Mouse (Mus musculus): ENCODE results near the gene Dhrs13. TPM values are rescaled to one million over a fixed set of nuclear protein-coding genes. Genes with fewer than 3 reads are reported as not detected.

Dhrs13 gene
- polyA plus RNA-seq (2015; fragmentation: Nextera tagmentation; extraction: Ambion mirVana) = 50.5 and 53.3 TPM in 2 replicates

- H3K9me3 ChIP-seq (replicated peaks; ENCODE audit: control insufficient read depth, low read length, poor library complexity, severe bottlenecking) = no peaks in the 10 kb centered on the region
- no peaks in the 10 kb centered on the region for H3K27me3 ChIP-seq (ENCODE audit: control insufficient read depth, insufficient read depth, low read depth, low read length)
- under 1% methylated on average over 90 of the region's 96 CpGs for WGBS
- H3K9ac ChIP-seq (ENCODE audit: low read depth, low read length) = peak within 1 kb of the TSS; percentile 93
- ATAC-seq = peak; percentile 90
- peak within 1 kb of the TSS; percentile 61 for H3K4me3 ChIP-seq (ENCODE audit: low read depth, low read length)
- H3K27ac ChIP-seq (ENCODE audit: low read length) = peak within 1 kb of the TSS; percentile 96
- peak within 1 kb of the TSS; percentile 74 for H3K4me2 ChIP-seq (ENCODE audit: low read length)
- peaks cover 22% of the 10 kb centered on the region for H3K4me1 ChIP-seq (ENCODE audit: control insufficient read depth, insufficient read depth, low read length)
- H3K36me3 ChIP-seq (ENCODE audit: control insufficient read depth, insufficient read depth, low read length) = peaks cover 25% of the 10 kb centered on the region
Observed at GRCm38 (mm10) chr11:78031947-78032808, at the start of gene Dhrs13. Gene Dhrs13, plus strand, starts transcription at chr11:78032280.

GRCm38 (mm10) chr11:77982441-77982905, 49.6 kb upstream of the Dhrs13 start, which contains the start of gene Phf12:
Gene Phf12, plus strand, starts transcription at chr11:77982754.
- under 1% methylated on average over 62 of the region's 62 CpGs for WGBS
- Histone ChIP-seq H3K27me3 (ENCODE audit: control insufficient read depth, insufficient read depth, low read depth, low read length) (no peaks in the 10 kb centered on the region), H3K27ac (ENCODE audit: low read length) (peak within 1 kb of the TSS; percentile 99), H3K4me3 (ENCODE audit: low read depth, low read length) (peak within 1 kb of the TSS; percentile 97), H3K4me2 (ENCODE audit: low read length) (peak within 1 kb of the TSS; percentile 80), H3K36me3 (ENCODE audit: control insufficient read depth, insufficient read depth, low read length) (peaks cover 4% of the 10 kb centered on the region; the same call in 1 of the 2 replicates), H3K9me3 (replicated peaks; ENCODE audit: control insufficient read depth, low read length, poor library complexity, severe bottlenecking) (no peaks in the 10 kb centered on the region), H3K9ac (ENCODE audit: low read depth, low read length) (peak within 1 kb of the TSS; percentile 92), H3K4me1 (ENCODE audit: control insufficient read depth, insufficient read depth, low read length) (peaks cover 17% of the 10 kb centered on the region)
- peak; percentile 91 for ATAC-seq

DNA sequence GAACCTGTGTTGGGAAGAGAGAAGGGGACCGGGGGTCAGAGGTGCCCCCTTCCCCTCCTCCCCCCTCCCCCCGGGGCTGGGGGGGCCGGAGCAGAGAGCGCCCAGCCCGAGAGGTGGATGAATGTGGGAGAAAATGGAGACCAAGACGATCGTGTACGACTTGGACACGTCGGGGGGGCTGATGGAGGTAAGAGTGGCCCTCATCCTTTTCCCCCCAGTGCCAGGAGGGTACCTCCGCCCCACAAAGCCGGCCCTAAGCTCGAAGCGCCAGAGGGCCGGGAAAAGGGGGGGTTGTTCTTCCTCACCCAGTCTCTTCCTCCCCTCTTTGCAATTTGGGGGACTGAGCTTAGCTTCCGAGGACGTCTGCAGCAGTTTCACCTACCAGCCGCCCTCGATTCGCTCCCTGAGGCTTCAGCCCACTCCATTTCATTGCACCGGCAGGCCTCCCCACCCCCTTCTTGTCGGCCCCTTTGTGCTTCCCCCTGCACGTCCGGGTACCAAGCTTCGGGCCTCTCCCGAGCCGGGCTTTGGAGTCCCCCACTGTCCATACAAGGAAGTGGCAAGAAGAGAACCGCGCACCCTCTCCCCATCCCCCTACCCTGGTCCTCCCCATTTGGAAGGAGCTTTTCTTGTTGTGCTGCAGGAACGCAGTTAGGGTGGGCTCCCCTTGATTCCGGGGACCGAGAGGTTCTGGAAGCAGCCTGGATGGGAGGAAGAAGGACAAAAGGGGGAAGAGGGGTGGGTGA, 48.7 kb upstream of the Dhrs13 start:
- H3K4me2 ChIP-seq (ENCODE audit: low read length) = peak overlapping the region; percentile 80
- H3K27ac ChIP-seq (ENCODE audit: low read length) = peak overlapping the region; percentile 99
- no peaks in the 10 kb centered on the region; the same call in 1 of the 2 replicates for H3K36me3 ChIP-seq (ENCODE audit: control insufficient read depth, insufficient read depth, low read length)
- peaks cover 17% of the 10 kb centered on the region for H3K4me1 ChIP-seq (ENCODE audit: control insufficient read depth, insufficient read depth, low read length)
- H3K4me3 ChIP-seq (ENCODE audit: low read depth, low read length) = peak overlapping the region; percentile 97
- ATAC-seq = no peak
- H3K9ac ChIP-seq (ENCODE audit: low read depth, low read length) = peak overlapping the region; percentile 92
- no peaks in the 10 kb centered on the region for H3K9me3 ChIP-seq (replicated peaks; ENCODE audit: control insufficient read depth, low read length, poor library complexity, severe bottlenecking)
- under 1% methylated on average over 25 of the region's 32 CpGs for WGBS
- H3K27me3 ChIP-seq (ENCODE audit: control insufficient read depth, insufficient read depth, low read depth, low read length) = no peaks in the 10 kb centered on the region

- ATAC-seq = no peak
- H3K4me1 ChIP-seq (ENCODE audit: control insufficient read depth, insufficient read depth, low read length) = peaks cover 17% of the 10 kb centered on the region
- H3K4me2 ChIP-seq (ENCODE audit: low read length) = peak overlapping the region; percentile 80
- peak overlapping the region; percentile 99 for H3K27ac ChIP-seq (ENCODE audit: low read length)
- H3K9ac ChIP-seq (ENCODE audit: low read depth, low read length) = peak overlapping the region; percentile 92
- H3K4me3 ChIP-seq (ENCODE audit: low read depth, low read length) = peak overlapping the region; percentile 97
- no peaks in the 10 kb centered on the region for H3K9me3 ChIP-seq (replicated peaks; ENCODE audit: control insufficient read depth, low read length, poor library complexity, severe bottlenecking)
- no peaks in the 10 kb centered on the region; the same call in 1 of the 2 replicates for H3K36me3 ChIP-seq (ENCODE audit: control insufficient read depth, insufficient read depth, low read length)
- H3K27me3 ChIP-seq (ENCODE audit: control insufficient read depth, insufficient read depth, low read depth, low read length) = no peaks in the 10 kb centered on the region
- under 1% methylated on average over 47 of the region's 63 CpGs for WGBS
Observed at GRCm38 (mm10) chr11:77983937-77984835, 47.9 kb upstream of the Dhrs13 start.

DNA sequence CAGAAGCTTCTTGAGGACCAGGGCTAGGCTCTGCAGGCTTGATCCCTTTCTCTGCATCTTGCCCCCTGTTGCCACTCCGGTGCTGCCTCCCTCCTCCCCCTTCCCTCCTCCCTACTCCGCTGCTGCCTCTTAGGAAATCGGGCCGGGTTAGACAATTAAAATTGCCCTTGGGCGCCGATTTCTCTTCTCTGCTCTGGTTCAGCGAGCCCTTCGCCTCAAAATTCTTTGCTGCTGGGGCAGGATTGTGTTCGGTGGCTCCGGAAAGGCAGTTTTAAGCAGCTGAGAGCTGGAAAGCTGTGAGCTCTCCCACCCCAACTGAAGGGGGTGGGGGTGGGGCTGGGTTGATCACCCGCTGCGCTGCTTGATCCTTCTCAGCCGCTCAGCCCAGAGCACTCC, 47.2 kb upstream of the Dhrs13 start:
- Histone ChIP-seq H3K4me2 (ENCODE audit: low read length) (peak overlapping the region; percentile 80), H3K4me1 (ENCODE audit: control insufficient read depth, insufficient read depth, low read length) (peaks cover 17% of the 10 kb centered on the region), H3K27me3 (ENCODE audit: control insufficient read depth, insufficient read depth, low read depth, low read length) (no peaks in the 10 kb centered on the region), H3K36me3 (ENCODE audit: control insufficient read depth, insufficient read depth, low read length) (no peaks in the 10 kb centered on the region; the same call in 1 of the 2 replicates), H3K9ac (ENCODE audit: low read depth, low read length) (peak overlapping the region; percentile 92), H3K27ac (ENCODE audit: low read length) (peak overlapping the region; percentile 99), H3K9me3 (replicated peaks; ENCODE audit: control insufficient read depth, low read length, poor library complexity, severe bottlenecking) (no peaks in the 10 kb centered on the region), H3K4me3 (ENCODE audit: low read depth, low read length) (peak overlapping the region; percentile 97)
- no peak for ATAC-seq
- under 1% methylated on average over 13 of the region's 13 CpGs for WGBS

- WGBS = 83% methylated on average over 3 of the region's 3 CpGs
- no peak for ATAC-seq
- no peaks in the 10 kb centered on the region for H3K27me3 ChIP-seq (ENCODE audit: control insufficient read depth, insufficient read depth, low read depth, low read length)
Observed at GRCm38 (mm10) chr11:77985541-77986065, 46.5 kb upstream of the Dhrs13 start.

GRCm38 (mm10) chr11:77989071-77989690, 42.9 kb upstream of the Dhrs13 start:
- no peak overlapping the region for H3K4me3 ChIP-seq (ENCODE audit: low read depth, low read length)
- ATAC-seq = no peak

More at GRCm38 (mm10) chr11:77985541-77986065, 46.5 kb upstream of the Dhrs13 start:
- no peaks in the 10 kb centered on the region for H3K9me3 ChIP-seq (replicated peaks; ENCODE audit: control insufficient read depth, low read length, poor library complexity, severe bottlenecking)
- peak overlapping the region; percentile 80 for H3K4me2 ChIP-seq (ENCODE audit: low read length)
- peaks cover 17% of the 10 kb centered on the region for H3K4me1 ChIP-seq (ENCODE audit: control insufficient read depth, insufficient read depth, low read length)
- peak overlapping the region; percentile 97 for H3K4me3 ChIP-seq (ENCODE audit: low read depth, low read length)
- H3K9ac ChIP-seq (ENCODE audit: low read depth, low read length) = peak overlapping the region; percentile 92
- no peaks in the 10 kb centered on the region; the same call in 1 of the 2 replicates for H3K36me3 ChIP-seq (ENCODE audit: control insufficient read depth, insufficient read depth, low read length)
- H3K27ac ChIP-seq (ENCODE audit: low read length) = peak overlapping the region; percentile 99

More at GRCm38 (mm10) chr11:77989071-77989690, 42.9 kb upstream of the Dhrs13 start:
- WGBS = 93% methylated on average over 13 of the region's 13 CpGs
- no peaks in the 10 kb centered on the region; the same call in 1 of the 2 replicates for H3K36me3 ChIP-seq (ENCODE audit: control insufficient read depth, insufficient read depth, low read length)
- peaks cover 14% of the 10 kb centered on the region for H3K4me1 ChIP-seq (ENCODE audit: control insufficient read depth, insufficient read depth, low read length)
- no peaks in the 10 kb centered on the region for H3K27me3 ChIP-seq (ENCODE audit: control insufficient read depth, insufficient read depth, low read depth, low read length)
- no peak overlapping the region for H3K4me2 ChIP-seq (ENCODE audit: low read length)
- no peaks in the 10 kb centered on the region for H3K9me3 ChIP-seq (replicated peaks; ENCODE audit: control insufficient read depth, low read length, poor library complexity, severe bottlenecking)
- H3K9ac ChIP-seq (ENCODE audit: low read depth, low read length) = no peak overlapping the region
- H3K27ac ChIP-seq (ENCODE audit: low read length) = no peak overlapping the region

Measured in midbrain, embryonic 16.5 days (tissue).